Mouse (Mus musculus): ENCODE measurements around the gene Yipf7. TPM values are rescaled to one million over a fixed set of nuclear protein-coding genes. Genes with fewer than 3 reads are reported as not detected.

Yipf7 gene
- polyA plus RNA-seq (2015; fragmentation: Nextera tagmentation; extraction: Ambion mirVana): 0.46 TPM in 1 of 2 replicates, not detected in the other

DNA sequence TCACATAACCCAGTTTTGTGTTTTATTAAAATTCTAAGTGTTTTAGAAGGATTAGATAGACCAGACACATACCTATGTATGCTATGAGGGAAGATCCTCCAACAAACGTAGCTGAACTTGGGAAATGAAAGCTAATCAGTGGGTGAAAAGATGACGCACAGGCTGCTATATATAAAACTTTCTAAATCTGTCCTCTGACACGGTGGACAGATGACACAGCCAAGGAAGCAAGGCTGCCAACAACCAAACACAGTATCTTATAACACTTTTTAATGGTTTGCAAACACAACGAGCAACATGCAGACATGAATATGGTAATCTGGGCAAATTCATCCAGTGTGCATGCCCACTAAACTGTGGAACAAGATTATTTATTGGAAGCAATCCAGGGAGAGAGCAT lies at the start of gene Yipf7:
Gene Yipf7, minus strand, starts transcription at position 160 of the 400 bp plus-strand sequence.
- H3K9me3 ChIP-seq (replicated peaks): no peaks in the 10 kb centered on the region
- 79% methylated on average over 4 of the region's 4 CpGs for WGBS
- H3K4me2 ChIP-seq: no peak within 1 kb of the TSS
- no peak within 1 kb of the TSS for H3K4me3 ChIP-seq (replicated peaks)
- no peaks in the 10 kb centered on the region for H3K36me3 ChIP-seq
- H3K4me1 ChIP-seq: no peaks in the 10 kb centered on the region
- no peak within 1 kb of the TSS for H3K27ac ChIP-seq (replicated peaks)
- no peak for ATAC-seq (ENCODE audit: low FRiP score)
- H3K27me3 ChIP-seq (replicated peaks): no peaks in the 10 kb centered on the region
- H3K9ac ChIP-seq (replicated peaks): no peak within 1 kb of the TSS

DNA sequence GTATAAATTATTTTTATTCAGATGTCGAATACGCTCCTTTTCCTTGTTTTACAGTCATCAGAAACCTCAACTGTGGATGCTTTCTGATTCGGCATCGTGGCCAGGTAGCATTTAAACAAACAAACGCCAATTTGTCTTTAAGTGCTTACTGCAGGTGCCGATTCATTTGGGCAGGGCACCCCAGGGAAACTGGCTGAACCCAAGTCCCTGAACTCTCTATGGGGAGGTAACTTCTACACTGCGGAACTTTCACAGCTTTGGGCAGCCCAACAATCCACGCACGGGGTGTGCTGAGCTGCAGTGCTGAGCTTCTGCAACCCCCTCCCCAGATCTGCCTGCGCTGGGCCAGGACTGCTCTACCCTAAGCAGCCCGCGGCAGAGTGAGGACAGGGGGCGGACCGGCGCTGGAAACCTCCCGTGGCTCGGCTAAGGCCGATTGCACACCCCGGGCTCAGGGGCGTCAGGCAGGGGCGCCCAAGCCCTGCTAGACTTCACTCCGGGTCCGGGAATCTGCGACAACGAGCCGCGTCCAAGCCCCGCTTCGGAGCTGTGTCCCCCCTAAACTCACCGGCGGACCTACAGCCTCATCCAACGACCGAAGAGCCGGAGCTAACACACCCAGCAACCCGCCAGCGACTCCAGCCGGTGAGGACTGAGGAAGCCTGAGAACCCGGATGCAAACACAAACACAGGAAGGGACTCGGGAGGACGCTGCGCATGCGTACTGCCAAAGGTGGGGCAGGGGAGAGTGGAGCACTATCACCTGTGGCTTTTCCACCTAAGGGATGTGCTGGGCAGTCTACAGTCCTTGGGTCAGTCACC lies 49.4 kb upstream of the Yipf7 start, which contains the start of gene Gnpda2:
Gene Gnpda2, minus strand, starts transcription at position 701 of the 822 bp plus-strand sequence.
- Histone ChIP-seq H3K4me2 (peak within 1 kb of the TSS; percentile 67), H3K27me3 (replicated peaks) (no peaks in the 10 kb centered on the region), H3K4me1 (peaks cover 7% of the 10 kb centered on the region), H3K27ac (replicated peaks) (peak within 1 kb of the TSS; percentile 89), H3K9ac (replicated peaks) (peak within 1 kb of the TSS; percentile 87), H3K4me3 (replicated peaks) (peak within 1 kb of the TSS; percentile 88), H3K36me3 (peaks cover 4% of the 10 kb centered on the region; the same call in 1 of the 2 replicates), H3K9me3 (replicated peaks) (no peaks in the 10 kb centered on the region)
- 3% methylated on average over 42 of the region's 42 CpGs for WGBS
- peak; percentile 98 for ATAC-seq (ENCODE audit: low FRiP score)

- Histone ChIP-seq H3K36me3 (peaks cover 10% of the 10 kb centered on the region), H3K9ac (replicated peaks) (peak overlapping the region; percentile 78), H3K27me3 (replicated peaks) (no peaks in the 10 kb centered on the region), H3K4me2 (peak overlapping the region; percentile 74), H3K4me1 (peaks cover 8% of the 10 kb centered on the region), H3K27ac (replicated peaks) (peak overlapping the region; percentile 91), H3K9me3 (replicated peaks) (no peaks in the 10 kb centered on the region), H3K4me3 (replicated peaks) (peak overlapping the region; percentile 67)
- WGBS: 10% methylated on average over 16 of the region's 16 CpGs
- ATAC-seq (ENCODE audit: low FRiP score): peak; percentile 17; the same call in 1 of the 2 replicates
These were observed 15.0 kb upstream of the Yipf7 start for GRCm38 (mm10) chr5:69557404-69557935.

GRCm38 (mm10) chr5:69556628-69557403 lies 14.4 kb upstream of the Yipf7 start, which contains the start of gene Guf1:
TSS of gene Guf1 (plus strand) at chr5:69556923.
- Histone ChIP-seq H3K36me3 (peaks cover 10% of the 10 kb centered on the region), H3K4me1 (peaks cover 8% of the 10 kb centered on the region), H3K4me2 (peak within 1 kb of the TSS; percentile 74), H3K27me3 (replicated peaks) (no peaks in the 10 kb centered on the region), H3K27ac (replicated peaks) (peak within 1 kb of the TSS; percentile 91), H3K9ac (replicated peaks) (peak within 1 kb of the TSS; percentile 78), H3K4me3 (replicated peaks) (peak within 1 kb of the TSS; percentile 67), H3K9me3 (replicated peaks) (no peaks in the 10 kb centered on the region)
- under 1% methylated on average over 72 of the region's 72 CpGs for WGBS
- peak; percentile 90 for ATAC-seq (ENCODE audit: low FRiP score)

DNA sequence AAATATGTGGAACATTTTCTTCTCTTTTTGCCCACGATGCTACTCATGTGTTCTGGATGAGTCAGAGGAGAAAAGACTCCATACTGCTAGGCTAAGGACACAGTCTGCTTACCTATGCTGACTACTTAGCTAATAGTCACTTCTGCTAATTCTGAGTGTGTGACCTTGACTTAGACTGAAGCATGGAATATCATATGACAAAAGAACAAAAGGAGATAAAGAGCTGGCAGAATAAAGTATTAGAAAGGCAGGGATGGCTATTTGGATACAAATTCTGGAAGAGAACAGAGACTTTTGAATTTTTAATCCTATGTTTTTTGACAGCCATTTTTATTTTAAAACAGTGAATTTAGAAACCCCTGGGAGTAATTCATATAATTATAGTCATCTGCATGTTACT lies 768 bp downstream of the Yipf7 start:
- no peak overlapping the region for H3K9ac ChIP-seq (replicated peaks)
- H3K4me3 ChIP-seq (replicated peaks): no peak overlapping the region
- H3K9me3 ChIP-seq (replicated peaks): no peaks in the 10 kb centered on the region
- H3K4me1 ChIP-seq: no peaks in the 10 kb centered on the region
- H3K4me2 ChIP-seq: no peak overlapping the region
- H3K36me3 ChIP-seq: no peaks in the 10 kb centered on the region
- 94% methylated on average over 1 of the region's 1 CpGs for WGBS
- no peak overlapping the region for H3K27ac ChIP-seq (replicated peaks)
- H3K27me3 ChIP-seq (replicated peaks): no peaks in the 10 kb centered on the region
- no peak for ATAC-seq (ENCODE audit: low FRiP score)

DNA sequence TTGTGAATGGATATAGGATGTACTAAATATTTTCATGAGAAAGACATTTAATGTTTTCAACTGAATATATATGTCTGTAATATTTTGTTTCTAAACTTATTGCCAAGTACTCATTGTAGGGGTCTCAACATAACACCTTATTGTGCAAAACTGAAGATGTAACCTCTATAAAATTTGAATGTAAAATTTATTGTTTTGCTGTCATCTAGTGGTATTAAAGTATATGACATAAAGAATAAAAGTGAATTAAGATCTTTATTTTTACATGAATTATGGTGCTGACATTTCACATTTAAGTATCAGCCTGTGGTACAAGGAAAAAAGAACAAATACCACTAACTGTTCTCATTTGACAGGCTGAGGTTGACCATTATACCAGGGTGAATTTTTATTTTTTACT lies 18.5 kb downstream of the Yipf7 start:
- Histone ChIP-seq H3K27ac (replicated peaks) (no peak overlapping the region), H3K4me3 (replicated peaks) (no peak overlapping the region), H3K4me2 (no peak overlapping the region), H3K36me3 (no peaks in the 10 kb centered on the region), H3K27me3 (replicated peaks) (no peaks in the 10 kb centered on the region), H3K9ac (replicated peaks) (no peak overlapping the region), H3K9me3 (replicated peaks) (no peaks in the 10 kb centered on the region), H3K4me1 (no peaks in the 10 kb centered on the region)
- no peak for ATAC-seq (ENCODE audit: low FRiP score)

GRCm38 (mm10) chr5:69522064-69522463 lies 20.4 kb downstream of the Yipf7 start:
- Histone ChIP-seq H3K9ac (replicated peaks) (no peak overlapping the region), H3K4me2 (no peak overlapping the region), H3K9me3 (replicated peaks) (no peaks in the 10 kb centered on the region), H3K4me1 (no peaks in the 10 kb centered on the region), H3K4me3 (replicated peaks) (no peak overlapping the region), H3K36me3 (no peaks in the 10 kb centered on the region), H3K27me3 (replicated peaks) (no peaks in the 10 kb centered on the region), H3K27ac (replicated peaks) (no peak overlapping the region)
- 75% methylated on average over 5 of the region's 5 CpGs for WGBS
- ATAC-seq (ENCODE audit: low FRiP score): no peak

DNA sequence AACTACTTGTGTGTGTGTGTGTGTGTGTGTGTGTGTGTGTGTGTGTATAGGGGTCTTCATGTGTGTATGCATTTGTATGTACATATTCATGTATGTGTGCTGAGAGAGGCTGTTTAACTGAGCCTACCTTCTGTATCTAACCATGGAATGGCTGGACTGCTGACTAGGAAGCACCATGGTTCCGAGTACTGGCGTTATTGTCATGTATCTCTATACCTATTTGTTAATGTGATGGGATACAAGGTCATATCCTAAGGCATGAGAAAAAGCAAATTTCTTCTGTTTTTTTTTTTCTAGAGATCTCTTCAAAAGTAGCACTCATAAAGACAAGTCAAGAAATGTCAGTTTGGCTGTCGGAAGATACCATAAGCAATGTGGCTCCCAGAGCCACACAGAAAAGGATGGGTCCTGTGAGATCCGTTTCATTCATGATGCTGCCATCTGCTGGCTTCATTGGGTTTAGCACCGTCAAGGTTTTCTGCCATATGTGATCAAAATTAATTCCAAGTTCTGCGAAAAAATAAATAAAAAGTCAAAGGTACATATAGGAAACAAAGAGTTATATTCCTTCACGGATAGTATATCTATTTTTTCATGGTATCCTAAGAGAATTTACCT lies 21.7 kb downstream of the Yipf7 start:
- Histone ChIP-seq H3K9ac (replicated peaks) (no peak overlapping the region), H3K36me3 (no peaks in the 10 kb centered on the region), H3K27me3 (replicated peaks) (no peaks in the 10 kb centered on the region), H3K4me3 (replicated peaks) (no peak overlapping the region), H3K27ac (replicated peaks) (no peak overlapping the region), H3K4me1 (no peaks in the 10 kb centered on the region), H3K4me2 (no peak overlapping the region), H3K9me3 (replicated peaks) (no peaks in the 10 kb centered on the region)
- no peak for ATAC-seq (ENCODE audit: low FRiP score)
- 36% methylated on average over 7 of the region's 7 CpGs for WGBS

- no peak overlapping the region for H3K4me2 ChIP-seq
- H3K27ac ChIP-seq (replicated peaks): no peak overlapping the region
- H3K27me3 ChIP-seq (replicated peaks): no peaks in the 10 kb centered on the region
- no peak overlapping the region for H3K4me3 ChIP-seq (replicated peaks)
- H3K36me3 ChIP-seq: no peaks in the 10 kb centered on the region
- ATAC-seq (ENCODE audit: low FRiP score): no peak
- no peak overlapping the region for H3K9ac ChIP-seq (replicated peaks)
- H3K9me3 ChIP-seq (replicated peaks): no peaks in the 10 kb centered on the region
- no peaks in the 10 kb centered on the region for H3K4me1 ChIP-seq
- WGBS: 78% methylated on average over 4 of the region's 4 CpGs
These were observed 30.2 kb downstream of the Yipf7 start for GRCm38 (mm10) chr5:69512203-69512602.

GRCm38 (mm10) chr5:69511631-69512030 lies 30.8 kb downstream of the Yipf7 start:
- no peak for ATAC-seq (ENCODE audit: low FRiP score)
- 20% methylated on average over 3 of the region's 3 CpGs for WGBS
- no peaks in the 10 kb centered on the region for H3K36me3 ChIP-seq

DNA sequence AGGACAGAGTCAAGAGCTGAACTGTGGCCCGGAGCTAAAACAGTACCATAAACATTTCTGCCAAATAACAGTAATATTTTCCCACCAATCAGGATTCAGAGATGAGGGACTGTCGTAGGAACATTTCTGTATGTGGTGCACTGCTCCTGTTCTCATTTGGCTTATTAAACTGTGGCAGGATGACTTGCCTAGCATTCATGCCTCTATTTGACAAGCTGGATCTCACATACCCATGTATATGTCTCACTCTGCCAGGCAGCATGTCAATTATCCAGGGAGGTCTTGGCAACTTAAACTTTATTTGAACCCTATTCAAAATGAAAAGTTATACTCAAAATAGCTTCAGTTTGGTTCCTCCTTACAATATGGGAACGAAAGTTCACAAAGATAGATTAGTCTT lies 35.4 kb downstream of the Yipf7 start:
- 92% methylated on average over 3 of the region's 3 CpGs for WGBS
- Histone ChIP-seq H3K9ac (replicated peaks) (no peak overlapping the region), H3K27ac (replicated peaks) (no peak overlapping the region), H3K4me2 (no peak overlapping the region), H3K4me3 (replicated peaks) (no peak overlapping the region), H3K9me3 (replicated peaks) (no peaks in the 10 kb centered on the region), H3K36me3 (no peaks in the 10 kb centered on the region), H3K4me1 (no peaks in the 10 kb centered on the region), H3K27me3 (replicated peaks) (no peaks in the 10 kb centered on the region)
- no peak for ATAC-seq (ENCODE audit: low FRiP score)

More at GRCm38 (mm10) chr5:69511631-69512030, 30.8 kb downstream of the Yipf7 start:
- no peak overlapping the region for H3K27ac ChIP-seq (replicated peaks)
- no peaks in the 10 kb centered on the region for H3K4me1 ChIP-seq
- H3K27me3 ChIP-seq (replicated peaks): no peaks in the 10 kb centered on the region
- H3K9ac ChIP-seq (replicated peaks): no peak overlapping the region
- no peak overlapping the region for H3K4me2 ChIP-seq
- H3K9me3 ChIP-seq (replicated peaks): no peaks in the 10 kb centered on the region
- H3K4me3 ChIP-seq (replicated peaks): no peak overlapping the region

Measured in neural tube, embryonic 15.5 days (tissue).